Mouse (Mus musculus) ES-Bruce4 (cell line): Measurements from ENCODE around the gene Morf4l1.

ENCODE experiments used
- CTCF ChIP-seq: IDR thresholded peaks from one replicate; pipeline ENCODE4 v1.8.1; 2011; ENCODE audit warnings: low read depth, low read length
- EP300 ChIP-seq: IDR thresholded peaks from 2 replicates; pipeline ENCODE4 v1.6.1; 2011; ENCODE audit warnings: low read depth, low read length; ENCODE audit not compliant: insufficient read depth
- POLR2A ChIP-seq: IDR thresholded peaks from one replicate; pipeline ENCODE4 v1.8.1; 2011; ENCODE audit warnings: low read length; ENCODE audit not compliant: insufficient read depth

DNA sequence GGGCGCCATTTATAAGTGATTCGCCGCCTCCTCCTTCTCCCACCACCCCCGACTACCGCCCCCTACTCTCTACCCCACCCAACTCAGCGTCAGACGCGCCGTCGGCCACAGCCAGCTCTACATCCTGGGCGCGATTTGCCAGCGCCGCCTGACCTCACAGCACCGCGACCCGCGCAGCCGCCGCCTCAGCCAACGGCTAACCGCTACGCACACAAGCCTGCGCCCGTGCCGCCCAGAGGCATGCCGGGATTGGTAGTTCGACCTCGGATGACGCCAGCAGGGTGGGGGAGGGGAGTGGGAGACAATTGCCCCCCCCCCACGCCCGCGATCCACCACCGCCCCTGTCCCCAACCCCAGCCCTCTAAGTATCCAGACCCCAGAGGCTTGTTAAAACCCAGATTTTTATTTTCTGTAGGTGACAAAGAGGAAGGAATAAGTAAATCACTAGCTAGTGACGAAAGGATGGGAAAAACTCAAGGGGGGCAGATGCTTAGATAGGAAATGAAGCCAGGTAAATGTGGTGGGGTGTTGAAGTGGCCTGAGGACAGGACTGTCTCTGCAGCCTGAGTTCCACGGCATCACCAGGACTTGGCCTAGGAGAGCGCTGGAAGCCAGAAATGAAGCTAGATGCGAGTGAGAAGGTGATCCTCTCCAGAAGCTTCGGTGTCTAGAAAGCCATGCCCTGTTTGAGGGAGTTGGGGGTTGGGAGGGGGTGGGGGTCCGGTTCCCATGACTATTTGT is at the start of gene Morf4l1:
- no peak for TF ChIP-seq POLR2A
- no peak for TF ChIP-seq CTCF
- no peak for TF ChIP-seq EP300
